Mouse (Mus musculus) liver, adult 2 months (tissue): ENCODE data around the gene Bicral.

Experiments used
- CTCF ChIP-seq: fragments of 200-500 bp; IDR thresholded peaks from 2 replicates; pipeline ENCODE4 v1.5.1; 2011; ENCODE audit warnings: low read depth, low read length, control low read depth
- POLR2A ChIP-seq: fragments of 200-500 bp; IDR thresholded peaks from 2 replicates; pipeline ENCODE4 v1.6.1; 2011; ENCODE audit warnings: low read length, control low read depth; ENCODE audit not compliant: insufficient read depth; ENCODE audit errors: extremely low read depth

GRCm38 (mm10) chr17:46797386-46797785 lies 60.9 kb downstream of the Bicral start:
- TF ChIP-seq CTCF (no peak), POLR2A (no peak)
